Mouse (Mus musculus) stomach, postnatal 0 days (tissue): ENCODE results near the gene Sptlc2.

ENCODE experiments used
- CTCF ChIP-seq: IDR thresholded peaks from 2 replicates; pipeline ENCODE4 v1.5.1; 2016; ENCODE audit warnings: antibody characterized with exemption, low read depth, mild to moderate bottlenecking, moderate library complexity
- EP300 ChIP-seq: optimal IDR thresholded peaks from 2 replicates; pipeline ENCODE3; 2016; ENCODE audit warnings: antibody characterized with exemption

DNA sequence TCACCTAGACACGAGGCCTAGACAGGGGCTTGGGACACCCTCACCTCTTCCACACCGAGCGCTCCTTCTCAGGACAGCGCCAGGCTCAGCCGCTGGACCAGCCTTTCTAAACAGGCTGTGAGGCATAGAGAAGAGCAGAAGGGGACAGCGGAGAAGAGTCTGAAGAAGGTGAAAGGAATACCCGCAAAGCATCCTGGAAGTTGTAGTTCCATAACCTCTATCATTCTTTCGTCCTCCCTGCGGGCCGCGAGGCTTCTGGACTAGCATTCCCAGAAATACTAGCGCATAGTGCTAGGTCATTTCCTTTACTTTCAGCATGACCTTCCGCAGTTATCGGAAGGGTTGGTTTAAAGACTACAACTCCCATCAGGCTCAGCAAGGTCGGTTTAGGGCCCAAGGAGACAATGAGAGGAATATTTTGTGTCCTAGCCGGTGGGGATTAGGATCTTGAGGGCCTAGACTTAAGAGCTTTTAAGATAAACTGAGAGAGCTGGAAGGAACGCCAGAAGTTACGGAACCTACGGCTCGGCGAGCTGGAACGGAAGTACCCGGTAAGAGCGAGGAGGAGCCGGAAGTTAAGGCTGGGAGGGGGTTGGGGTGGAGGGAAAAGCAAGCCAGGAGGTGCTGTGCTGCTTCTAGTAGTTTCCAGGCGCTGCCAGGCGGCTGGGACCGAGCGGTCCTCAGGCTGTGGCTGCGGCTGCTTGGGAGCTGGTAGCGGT, 121.9 kb downstream of the Sptlc2 start, which contains the start of the genes Vipas39 and Ahsa1:
- peak; percentile 70 for TF ChIP-seq CTCF
- TF ChIP-seq EP300 = no peak
